Mouse (Mus musculus): ENCODE measurements around the gene Mlxip. TPM values are rescaled to one million over a fixed set of nuclear protein-coding genes. Genes with fewer than 3 reads are reported as not detected.

Mlxip gene
- total RNA-seq, 2 experiments from 2014 or later = 54.5 TPM

Other genes with a start within 250 kb of the Mlxip start
- 10 to 100 TPM; 14.2 to 15.2 TPM for gene Psmd9, start 225.4 kb upstream of the Mlxip start, total RNA-seq (2021)
- gene Hpd, start 212.1 kb upstream of the Mlxip start, total RNA-seq (2021) = not detected
- 1 to 10 TPM; 1.1 to 1.9 TPM for gene Wdr66, start 142.7 kb upstream of the Mlxip start, total RNA-seq (2021)
- 1 to 10 TPM; 8.4 to 8.6 TPM for gene Bcl7a, start 51.0 kb upstream of the Mlxip start, total RNA-seq (2021)
- gene Lrrc43, start 94.5 kb downstream of the Mlxip start, total RNA-seq (2021) = not detected
- gene Il31, start 94.7 kb downstream of the Mlxip start, total RNA-seq (2021) = not detected
- gene B3gnt4, start 115.7 kb downstream of the Mlxip start, total RNA-seq (2021) = not detected
- gene Diablo, start 129.4 kb downstream of the Mlxip start, total RNA-seq (2021) = 10 to 100 TPM; 40.6 to 43.9 TPM
- gene Gm49027, start 130.7 kb downstream of the Mlxip start, total RNA-seq (2021) = under 1 TPM in 1 of 2 experiments, not detected in 1; 0.83 TPM
- 10 to 100 TPM; 22.2 to 28.3 TPM for gene Vps33a, start 178.2 kb downstream of the Mlxip start, total RNA-seq (2021)

All from gastrocnemius, postnatal 25 days (tissue).